Mouse (Mus musculus): ENCODE data around the gene Kdm5a.

Kdm5a gene

DNA sequence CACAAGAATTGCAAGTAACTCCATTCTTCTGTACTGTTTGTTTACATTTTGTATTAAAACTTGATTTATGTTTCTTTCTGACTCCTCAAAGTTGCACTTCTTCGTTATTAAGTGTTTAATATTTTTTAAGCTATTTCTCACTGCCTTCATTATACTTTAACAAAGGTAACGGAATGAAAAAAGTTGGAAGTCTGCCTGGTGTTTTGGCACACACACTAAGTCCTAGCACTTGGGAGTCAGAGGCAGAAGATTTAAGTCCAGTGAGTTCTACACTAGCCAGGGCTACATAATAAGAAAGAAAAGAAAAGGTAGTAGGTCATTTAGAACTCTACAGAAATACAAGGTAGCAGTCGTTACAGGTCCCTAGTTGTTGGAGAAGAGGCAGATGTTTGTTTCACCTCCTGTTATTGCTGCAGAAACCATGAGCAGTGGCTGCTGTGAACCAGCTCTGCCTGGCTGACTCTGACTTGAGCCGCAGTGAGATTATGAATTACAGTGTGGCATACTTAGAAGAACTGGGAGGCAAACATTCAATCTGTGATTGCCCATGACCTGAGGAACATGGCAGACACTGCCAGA is 78.3 kb downstream of the Kdm5a start:
- no peak for DNase-seq (ENCODE audit: low spot score)

- no peak for DNase-seq (ENCODE audit: low spot score)
Measured at GRCm38 (mm10) chr6:120443363-120444355, 79.7 kb downstream of the Kdm5a start.

DNA sequence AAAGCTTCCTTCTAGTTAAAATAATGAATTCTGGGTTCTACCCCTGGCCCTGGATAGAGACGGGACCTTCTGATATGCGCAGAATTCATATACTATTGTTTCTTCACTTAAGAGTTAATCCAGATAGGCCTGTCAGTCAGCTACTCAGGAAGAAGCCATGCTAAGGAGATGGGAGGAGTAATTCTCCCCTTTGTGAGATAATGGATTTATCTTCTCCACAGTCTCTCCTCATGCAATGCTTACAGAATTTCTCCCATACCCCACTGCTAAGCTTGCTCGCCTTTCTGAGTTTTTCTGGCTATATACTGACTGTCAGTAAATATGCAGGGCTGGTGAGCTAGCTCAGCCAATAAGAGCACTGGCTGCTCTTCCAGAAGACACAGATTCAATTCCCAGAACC is 86.3 kb downstream of the Kdm5a start:
- DNase-seq (ENCODE audit: low spot score), result no peak

DNA sequence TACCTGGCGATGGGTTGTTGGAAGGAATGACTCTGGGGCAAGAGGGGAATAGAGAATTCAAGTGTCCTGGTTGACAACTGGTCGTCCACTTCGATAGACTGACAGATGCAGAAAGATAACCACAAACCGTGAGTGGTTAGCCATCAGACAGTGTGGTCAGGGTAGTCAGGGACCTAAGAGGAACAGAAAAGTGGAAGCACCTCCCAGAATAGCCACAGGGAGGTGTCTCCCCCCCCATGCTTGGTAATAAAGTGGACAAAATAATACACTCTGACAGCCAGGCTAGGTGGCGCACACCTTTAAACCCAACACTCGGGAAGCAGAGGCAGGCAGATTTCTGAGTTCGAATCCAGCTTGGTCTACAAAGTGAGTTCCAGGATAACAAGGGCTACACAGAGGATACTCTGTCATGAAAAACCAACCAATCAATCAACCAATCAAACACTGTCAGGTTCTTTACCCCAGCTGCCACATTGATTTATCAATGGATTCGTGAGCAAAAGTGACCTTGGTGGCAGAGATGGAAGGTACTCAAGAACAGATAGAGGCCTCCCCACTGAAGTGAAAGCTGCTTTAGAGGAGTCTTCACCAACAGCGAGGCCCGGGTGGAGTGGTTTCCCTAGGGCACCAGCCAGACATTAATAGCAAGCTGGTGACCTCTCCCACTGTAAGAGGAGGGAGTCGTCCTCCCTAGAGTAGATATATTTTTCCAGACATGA is 88.6 kb downstream of the Kdm5a start:
- no peak for DNase-seq (ENCODE audit: low spot score)

DNA sequence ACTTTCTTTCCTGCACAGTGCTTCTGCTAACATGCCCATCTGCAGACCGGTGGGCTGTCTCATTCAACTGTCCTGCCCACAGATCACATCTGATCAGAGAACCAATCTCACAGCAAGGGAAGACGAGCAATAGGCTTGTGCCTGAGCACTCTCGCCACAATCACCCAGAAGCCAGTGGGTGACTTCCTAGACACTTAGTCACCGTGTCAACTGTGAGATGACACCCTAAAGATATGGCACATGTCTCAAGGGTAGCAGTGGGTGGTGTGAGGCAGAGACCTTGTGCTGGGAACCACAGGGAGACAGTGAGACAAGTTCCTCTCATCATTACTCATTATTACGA is 89.2 kb downstream of the Kdm5a start:
- no peak for DNase-seq (ENCODE audit: low spot score)

GRCm38 (mm10) chr6:120453556-120453955 is 89.6 kb downstream of the Kdm5a start:
- no peak for DNase-seq (ENCODE audit: low spot score)

- DNase-seq (ENCODE audit: low spot score), result no peak
Measured at GRCm38 (mm10) chr6:120454627-120455077, 90.7 kb downstream of the Kdm5a start.

- no peak for DNase-seq (ENCODE audit: low spot score)
Measured at GRCm38 (mm10) chr6:120457074-120457473, 93.2 kb downstream of the Kdm5a start.

- DNase-seq (ENCODE audit: low spot score), result no peak
Measured at GRCm38 (mm10) chr6:120457751-120458150, 93.8 kb downstream of the Kdm5a start.

DNA sequence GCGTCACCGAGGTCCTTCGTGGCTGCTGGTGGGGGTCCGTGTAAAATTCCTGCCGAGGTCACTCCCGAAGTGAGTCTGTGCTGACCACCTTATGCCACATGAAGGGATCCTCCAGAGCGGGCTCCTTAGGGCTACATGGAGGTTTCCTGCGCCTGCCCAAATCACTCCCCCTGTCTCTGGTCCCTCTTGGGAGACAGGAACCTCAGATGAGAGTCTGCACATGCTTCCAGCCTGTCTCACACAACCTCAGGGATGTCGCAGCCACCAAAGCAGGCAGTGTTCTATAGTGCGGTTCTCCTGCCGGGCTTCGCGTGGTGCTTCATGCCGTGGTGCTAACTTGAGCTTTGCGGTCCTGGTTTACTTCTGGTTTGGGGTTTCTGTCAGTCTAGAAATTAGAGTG is 97.3 kb downstream of the Kdm5a start:
- no peak for DNase-seq (ENCODE audit: low spot score)

GRCm38 (mm10) chr6:120462251-120462650 is 98.3 kb downstream of the Kdm5a start:
- no peak for DNase-seq (ENCODE audit: low spot score)

DNA sequence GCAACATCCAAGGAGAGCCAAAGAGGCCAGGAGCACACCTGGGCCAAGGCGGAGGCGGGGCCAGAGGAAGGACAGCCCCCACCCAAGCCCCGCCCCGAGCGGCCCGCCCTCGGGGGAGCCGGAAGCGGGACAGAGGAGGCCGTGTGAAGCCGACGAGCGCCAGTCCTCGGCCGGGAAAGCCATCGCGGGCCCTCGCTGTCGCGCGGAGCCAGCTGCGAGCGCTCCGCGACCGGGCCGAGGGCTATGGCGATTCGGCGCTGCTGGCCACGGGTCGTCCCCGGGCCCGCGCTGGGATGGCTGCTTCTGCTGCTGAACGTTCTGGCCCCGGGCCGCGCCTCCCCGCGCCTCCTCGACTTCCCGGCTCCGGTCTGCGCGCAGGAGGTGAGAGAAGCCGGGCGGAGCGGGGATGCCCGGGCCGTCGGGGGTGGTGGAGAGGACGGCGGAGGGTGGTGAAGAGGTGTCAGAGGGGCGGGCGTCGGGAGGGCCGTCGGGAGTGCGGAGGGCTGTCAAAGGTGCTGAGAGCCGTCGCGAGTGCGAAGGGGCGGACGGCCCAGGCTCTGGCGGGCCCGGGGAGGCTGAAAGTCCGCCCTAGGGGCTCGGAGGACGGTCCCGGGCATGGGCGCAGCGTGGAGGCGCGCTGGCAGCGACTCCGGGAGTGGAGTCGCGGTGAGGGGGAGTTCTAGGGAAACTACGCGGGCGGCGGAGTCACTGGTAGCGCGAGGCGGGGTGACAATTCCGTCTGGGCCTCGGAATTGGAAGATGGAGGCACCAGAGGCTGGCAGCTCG is 99.4 kb downstream of the Kdm5a start, which contains the start of gene Il17ra:
Gene Il17ra (plus strand): TSS at position 162 of the 786 bp plus-strand sequence.
- DNase-seq (ENCODE audit: low spot score), result no peak

GRCm38 (mm10) chr6:120463884-120464283 is 100.0 kb downstream of the Kdm5a start:
- DNase-seq (ENCODE audit: low spot score), result no peak

DNA sequence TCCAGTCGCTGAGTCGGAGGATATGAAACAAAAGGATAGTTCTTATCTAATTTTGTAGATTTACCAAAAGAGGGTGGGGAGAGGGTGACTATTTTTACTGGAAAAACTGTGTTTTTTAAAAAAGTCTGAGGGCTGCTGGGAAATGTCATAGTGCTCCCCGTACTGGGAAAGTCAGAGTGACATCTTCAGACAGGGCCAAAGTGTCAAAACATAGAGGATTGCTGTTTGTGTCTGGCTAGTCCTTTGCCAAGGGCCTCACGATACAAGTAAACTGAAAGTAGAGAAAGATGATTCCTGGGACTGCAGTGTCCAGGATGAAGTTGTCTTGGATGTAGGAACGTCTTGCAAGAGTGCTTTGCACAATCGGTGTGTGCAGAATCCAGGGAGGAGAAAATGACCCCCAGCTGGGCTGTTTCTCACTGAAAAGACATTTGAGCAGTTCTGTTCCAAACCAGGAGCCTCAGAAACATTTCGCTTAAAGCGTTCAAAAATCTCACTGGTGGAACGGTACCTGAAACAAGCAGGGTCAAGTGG is 100.5 kb downstream of the Kdm5a start:
- no peak for DNase-seq (ENCODE audit: low spot score)

GRCm38 (mm10) chr6:120465393-120465792 is 101.5 kb downstream of the Kdm5a start:
- DNase-seq (ENCODE audit: low spot score), result no peak

DNA sequence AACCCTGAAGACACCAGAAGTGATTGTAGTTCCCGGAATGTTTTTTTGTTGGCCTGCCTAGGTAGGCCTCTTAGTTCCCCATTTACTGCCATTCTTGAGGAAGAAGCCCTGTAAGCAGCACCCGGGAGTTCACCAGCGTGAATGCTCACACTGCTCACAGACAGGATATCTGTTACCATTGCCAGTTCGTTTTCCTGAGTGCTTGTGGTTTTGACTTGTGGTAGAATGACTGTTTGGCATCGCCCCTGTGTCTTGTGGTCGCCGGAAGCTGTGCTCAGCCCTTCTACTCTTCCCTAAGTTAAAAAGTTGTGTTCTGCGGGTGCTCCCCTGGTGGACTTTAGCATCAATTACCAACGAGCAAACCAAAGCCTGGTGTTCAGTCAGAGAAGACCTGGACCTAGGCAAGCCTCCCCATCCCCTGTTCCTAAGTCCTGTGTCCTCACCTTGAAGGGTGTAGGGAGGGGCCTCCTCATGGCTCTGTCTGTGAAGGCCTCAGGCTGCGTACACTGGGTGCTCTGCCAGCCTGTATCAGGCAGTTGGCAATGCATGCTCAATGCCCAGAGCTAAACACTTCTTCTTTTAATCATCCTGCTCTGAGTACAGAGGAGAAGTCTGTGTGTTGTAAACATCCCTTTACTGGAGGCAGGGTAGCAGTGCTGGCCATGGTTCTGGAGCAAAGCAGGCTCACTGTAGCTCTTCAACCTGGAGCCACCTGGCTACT is 102.8 kb downstream of the Kdm5a start:
- DNase-seq (ENCODE audit: low spot score), result no peak

GRCm38 (mm10) chr6:120468259-120468658 is 104.3 kb downstream of the Kdm5a start:
- no peak for DNase-seq (ENCODE audit: low spot score)

- no peak for DNase-seq (ENCODE audit: low spot score)
Measured at GRCm38 (mm10) chr6:120469268-120469667, 105.3 kb downstream of the Kdm5a start.

GRCm38 (mm10) chr6:120469770-120470169 is 105.8 kb downstream of the Kdm5a start:
- no peak for DNase-seq (ENCODE audit: low spot score)

GRCm38 (mm10) chr6:120470666-120471065 is 106.7 kb downstream of the Kdm5a start:
- DNase-seq (ENCODE audit: low spot score), result no peak

GRCm38 (mm10) chr6:120471991-120472441 is 108.1 kb downstream of the Kdm5a start:
- no peak for DNase-seq (ENCODE audit: low spot score)

Data from urinary bladder, postnatal 10 days (tissue).